Mouse (Mus musculus): ENCODE results near the gene Phospho1.
"Not testable (repeated sequence)": the region's sequence is repeated elsewhere in the genome, so short reads cannot be mapped to it uniquely, and the experiment has no call there.

The Phospho1 gene

GRCm38 (mm10) chr11:95860071-95860490 is 35.8 kb downstream of the Phospho1 start:
- DNase-seq (ENCODE audit: low spot score in 2 of 2): no peak

GRCm38 (mm10) chr11:95861397-95861796 is 37.1 kb downstream of the Phospho1 start:
- no peak for DNase-seq (ENCODE audit: low spot score in 2 of 2)

- DNase-seq (ENCODE audit: low spot score in 2 of 2): no peak
These were observed 45.1 kb downstream of the Phospho1 start for GRCm38 (mm10) chr11:95869442-95869841.

- no peak for DNase-seq (ENCODE audit: low spot score in 2 of 2)
These were observed 45.7 kb downstream of the Phospho1 start for GRCm38 (mm10) chr11:95869918-95870470.

- no peak for DNase-seq (ENCODE audit: low spot score in 2 of 2)
These were observed 51.5 kb downstream of the Phospho1 start for GRCm38 (mm10) chr11:95875804-95876203.

- peak; percentile 27 to 31 for DNase-seq (ENCODE audit: low spot score in 2 of 2)
These were observed 52.0 kb downstream of the Phospho1 start for GRCm38 (mm10) chr11:95876296-95876695.

GRCm38 (mm10) chr11:95879861-95880260 is 55.6 kb downstream of the Phospho1 start:
- DNase-seq (ENCODE audit: low spot score in 2 of 2): not testable (repeated sequence)
